Mouse (Mus musculus) gastrocnemius, postnatal 14 days (tissue): ENCODE results near the gene H2afy. TPM values are rescaled to one million over a fixed set of nuclear protein-coding genes. Genes with fewer than 3 reads are reported as not detected.
A peak's percentile ranks its signal among the peaks of the same experiment; 100 is the strongest.

Experiments used
- DNase-seq: peaks from one replicate; pipeline ENCODE4 v3.0.0; 2021; ENCODE audit warnings: mixed read lengths
- intact Hi-C: fragments of 180-260 bp; cut with DNase I; formaldehyde crosslinking; loops from one replicate; pipeline ENCODE4 v1.15.1; 2025; ENCODE audit warnings: low total_unique reads
- total RNA-seq, 2 experiments: library from RNA; stranded (reverse); gene quantifications; 2 replicates each; pipeline ENCODE4 v1.2.3; 2021

H2afy gene
- total RNA-seq, 2 experiments from 2014 or later, result 60.8 to 61.3 TPM

DNA sequence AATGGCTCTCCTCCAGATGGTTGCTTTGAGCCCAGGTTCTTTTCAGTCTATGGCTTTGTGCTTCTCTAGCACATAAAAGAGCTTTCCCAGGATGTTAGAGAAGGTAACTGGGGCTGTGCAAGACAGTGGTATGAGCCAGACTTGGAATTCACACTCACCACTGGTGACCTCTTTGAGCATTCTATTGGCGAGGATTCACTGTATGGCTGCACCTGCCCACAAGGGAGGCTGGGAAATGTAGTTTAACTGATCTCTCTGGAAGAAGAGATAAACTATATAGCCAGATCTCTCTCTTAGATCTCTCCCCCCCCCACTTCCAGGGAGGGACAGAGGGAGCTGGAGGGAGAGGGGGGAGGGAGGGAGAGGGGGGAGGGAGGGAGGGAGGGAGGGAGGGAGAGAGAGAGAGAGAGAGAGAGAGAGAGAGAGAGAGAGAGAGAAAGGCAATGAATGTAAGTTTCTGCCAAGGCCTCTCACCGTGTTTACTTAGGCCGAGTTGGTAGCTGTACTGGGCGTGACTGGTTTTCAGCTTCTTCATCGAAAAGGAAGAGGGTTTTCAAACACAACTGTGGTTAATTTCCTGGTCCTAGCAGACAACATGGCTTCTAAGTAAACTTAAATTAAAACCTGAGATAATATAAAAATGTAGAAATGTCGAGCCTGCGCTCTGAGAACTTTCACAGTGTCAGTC, 16.8 kb upstream of the H2afy start:
- DNase-seq, result no peak
- intact Hi-C loops, result no loop called here

DNA sequence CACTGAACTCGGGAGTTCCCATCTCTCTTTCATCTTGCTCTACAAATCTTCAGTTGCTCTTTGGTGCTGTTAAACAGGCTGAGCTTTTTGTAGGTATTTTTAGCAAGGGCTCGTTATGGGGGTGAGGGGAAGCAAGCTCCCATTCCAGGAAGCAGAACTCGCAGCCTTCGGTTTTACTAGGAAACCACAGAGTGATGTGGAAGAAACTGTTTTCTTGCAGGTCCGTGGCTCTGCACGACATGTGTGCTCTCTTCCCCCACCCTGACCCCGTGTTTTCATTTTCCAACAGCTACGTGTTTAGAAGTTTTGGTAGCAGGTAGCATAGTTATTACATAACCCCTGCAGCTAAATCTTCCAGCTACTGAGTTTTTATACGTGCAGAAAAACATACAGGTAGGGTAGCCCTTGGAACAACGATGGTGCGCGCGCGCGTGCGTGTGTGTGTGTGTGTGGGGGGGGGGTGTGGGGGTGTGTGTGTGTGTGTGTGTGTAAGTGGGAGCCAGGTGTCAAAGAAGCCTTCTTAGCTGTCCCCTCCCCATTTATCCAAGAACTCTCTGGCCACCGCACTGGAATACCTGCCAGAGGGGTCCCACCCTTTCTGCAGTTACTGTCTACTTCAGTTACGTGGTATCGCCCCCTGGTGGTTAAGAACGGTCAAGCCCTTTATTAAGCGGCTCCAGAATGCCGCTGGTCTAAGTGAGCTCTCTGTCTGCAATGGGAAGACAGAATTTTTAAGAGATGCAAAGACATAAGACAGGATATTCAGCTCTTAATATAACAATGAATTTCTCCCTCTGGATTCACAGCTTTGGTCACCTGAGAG, 15.5 kb upstream of the H2afy start:
- intact Hi-C loops, result no loop called here
- peak; percentile 60 for DNase-seq

GRCm38 (mm10) chr13:56145523-56145922, 9.4 kb upstream of the H2afy start:
- DNase-seq, result peak; percentile 49
- intact Hi-C loops, result no loop called here

- intact Hi-C loops, result loop anchor here (5.0 kb wide), 1 partner anchor 42 kb away; no protein-coding TSS in a partner anchor
- DNase-seq, result no peak
These were observed 7.9 kb upstream of the H2afy start for GRCm38 (mm10) chr13:56144021-56144420.

DNA sequence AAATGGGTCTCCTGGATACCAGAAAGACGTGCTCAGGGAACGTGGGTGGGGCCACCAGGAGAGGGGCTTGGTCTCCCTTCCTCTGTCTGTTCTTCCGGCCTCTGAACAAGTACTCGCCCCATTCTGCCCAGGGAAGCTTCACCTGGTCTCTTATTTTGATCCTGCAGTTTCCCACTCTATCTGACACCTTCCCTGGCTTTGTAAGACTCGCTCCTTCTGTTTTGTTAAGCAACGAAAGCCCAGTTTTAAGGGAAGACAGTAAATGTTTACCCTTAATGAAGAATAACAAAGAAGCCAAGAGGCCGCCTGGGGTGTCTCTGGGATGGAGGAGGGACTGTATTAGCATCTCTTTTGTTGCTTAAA, 7.0 kb upstream of the H2afy start:
- intact Hi-C loops, result loop anchor here (5.0 kb wide), 1 partner anchor 41 kb away; no protein-coding TSS in a partner anchor
- DNase-seq, result no peak

- DNase-seq, result no peak
- intact Hi-C loops, result loop anchor here (5.0 kb wide), 1 partner anchor 40 kb away; no protein-coding TSS in a partner anchor
These were observed 6.4 kb upstream of the H2afy start for GRCm38 (mm10) chr13:56142382-56143150.

GRCm38 (mm10) chr13:56139167-56139751, 3.1 kb upstream of the H2afy start:
- DNase-seq, result no peak
- intact Hi-C loops, result no loop called here

DNA sequence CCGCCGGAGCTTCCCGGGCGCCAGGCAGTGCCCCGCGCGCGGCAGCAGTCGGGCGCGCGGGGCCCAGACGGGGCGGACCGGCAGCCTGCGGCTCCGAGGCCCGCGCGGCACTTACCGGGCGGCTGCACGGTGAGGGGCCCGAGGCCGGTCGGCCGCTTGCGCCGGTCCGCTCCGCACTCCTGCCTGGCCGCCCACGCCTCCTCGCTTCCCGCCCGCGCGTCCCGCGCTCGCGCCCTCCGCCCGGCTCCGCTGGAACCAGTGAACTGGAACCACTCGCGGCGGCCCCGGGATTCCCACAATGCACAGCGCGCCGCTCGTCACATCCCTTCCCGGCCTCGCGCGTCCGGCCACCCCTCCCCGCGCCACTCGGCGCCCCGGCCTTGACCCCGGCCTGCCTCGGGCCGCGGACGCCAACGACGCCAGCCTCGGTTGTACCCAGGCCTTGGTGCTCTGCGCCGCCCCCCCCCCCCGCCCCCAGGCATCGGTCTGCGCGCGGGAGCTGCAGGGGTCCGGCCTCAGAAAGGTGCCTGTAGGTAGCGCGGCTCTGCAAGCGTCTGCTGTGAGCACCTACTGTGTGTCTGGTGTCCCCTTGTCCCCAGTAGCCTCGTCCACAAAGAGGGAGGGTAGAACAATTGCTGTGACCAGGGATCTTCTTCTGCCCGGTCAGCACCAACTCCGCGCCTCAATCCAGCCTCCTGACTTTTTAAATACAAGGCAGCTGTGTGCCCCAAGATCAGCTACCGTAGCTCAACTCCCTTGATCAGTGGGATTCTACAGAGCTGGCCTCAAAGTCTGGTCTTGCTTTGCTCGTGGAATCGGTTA, 719 bp downstream of the H2afy start:
- intact Hi-C loops, result no loop called here

GRCm38 (mm10) chr13:56134631-56135181, 1.5 kb downstream of the H2afy start:
- DNase-seq, result peak; percentile 47
- intact Hi-C loops, result no loop called here

More for the DNA sequence above, 719 bp downstream of the H2afy start:
- peak; percentile 92 for DNase-seq

DNA sequence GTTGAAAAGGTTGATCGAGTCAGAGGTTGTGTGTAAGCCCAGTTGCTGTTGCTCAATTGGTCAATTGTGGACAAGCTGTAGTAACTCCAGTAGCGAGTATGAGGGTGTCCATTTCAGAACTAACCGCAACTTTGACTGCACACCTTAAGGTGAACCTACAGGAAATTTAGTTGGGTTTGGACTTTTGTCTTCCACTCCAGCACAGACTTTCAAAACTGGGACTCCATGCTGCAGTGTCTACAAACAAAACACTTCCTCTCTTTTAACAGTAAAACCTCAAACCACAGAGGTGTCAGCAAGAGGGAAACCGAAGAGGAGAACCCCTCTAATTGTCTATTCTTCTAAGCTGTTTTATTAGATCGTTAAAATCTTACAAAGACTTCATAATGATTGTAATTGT, 2.1 kb downstream of the H2afy start:
- DNase-seq, result no peak
- intact Hi-C loops, result no loop called here

DNA sequence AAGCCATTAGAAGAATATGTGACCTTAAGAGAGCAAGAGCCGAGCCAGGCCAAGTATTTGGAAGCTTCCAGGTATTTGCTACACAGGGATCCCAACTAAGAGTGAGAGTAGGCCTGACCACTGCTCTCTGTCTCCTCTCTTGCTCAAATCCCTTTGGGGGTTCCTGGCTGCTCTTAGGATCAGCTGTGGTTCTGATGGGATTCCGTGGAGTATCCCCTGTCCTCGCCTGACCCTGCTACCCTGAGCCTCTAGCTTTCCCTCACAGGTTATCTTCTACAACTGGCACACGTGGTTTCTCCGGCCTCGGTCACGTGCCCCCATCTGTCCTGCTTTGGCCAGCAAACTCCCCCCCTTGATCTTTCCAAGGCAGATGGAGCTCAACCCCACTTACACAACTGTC, 3.2 kb downstream of the H2afy start:
- intact Hi-C loops, result no loop called here
- no peak for DNase-seq

- intact Hi-C loops, result no loop called here
- DNase-seq, result no peak
These were observed 3.7 kb downstream of the H2afy start for GRCm38 (mm10) chr13:56132326-56132936.

- intact Hi-C loops, result no loop called here
- DNase-seq, result no peak
These were observed 5.6 kb downstream of the H2afy start for GRCm38 (mm10) chr13:56130544-56130943.

DNA sequence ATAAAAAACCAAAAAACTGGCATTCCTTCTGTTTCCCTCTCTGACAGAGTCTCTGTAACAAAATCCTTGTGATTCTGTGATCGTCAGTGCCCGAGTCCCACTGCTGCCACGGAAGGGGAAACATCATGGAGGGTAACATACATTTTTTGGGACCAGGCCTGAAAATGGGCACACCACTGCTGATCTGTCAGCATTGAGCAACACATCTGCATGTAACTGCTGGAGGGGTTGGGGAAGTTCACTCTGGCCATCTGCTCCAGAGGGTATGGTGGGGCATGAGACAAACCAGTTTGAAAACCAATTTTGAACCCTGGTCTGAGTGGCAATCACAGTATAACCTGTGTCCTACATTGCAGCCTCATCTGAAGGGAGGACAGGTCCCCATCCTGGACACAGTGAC, 6.6 kb downstream of the H2afy start:
- DNase-seq, result no peak
- intact Hi-C loops, result no loop called here

- intact Hi-C loops, result no loop called here
- no peak for DNase-seq
These were observed 7.1 kb downstream of the H2afy start for GRCm38 (mm10) chr13:56129014-56129413.

GRCm38 (mm10) chr13:56125632-56126031, 10.5 kb downstream of the H2afy start:
- no peak for DNase-seq
- intact Hi-C loops, result no loop called here

DNA sequence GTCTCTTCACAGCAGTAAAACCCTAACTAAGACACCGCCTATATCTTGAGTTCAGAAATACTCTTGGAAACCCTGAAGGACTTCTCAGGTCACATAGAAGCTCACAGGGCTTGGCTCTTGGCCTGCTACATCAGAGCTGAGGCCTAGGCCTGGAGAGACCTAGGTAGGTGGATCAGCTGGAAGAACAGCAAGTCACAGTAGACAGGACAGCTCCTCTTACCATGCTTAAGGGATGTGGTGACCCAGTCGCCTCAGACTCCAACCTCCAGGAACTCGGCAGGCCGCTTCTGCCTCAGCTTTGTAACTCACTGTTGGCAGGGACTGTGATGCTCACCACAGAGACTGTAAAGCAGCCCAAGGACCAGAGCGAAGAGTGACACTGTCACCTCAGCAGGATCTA, 13.1 kb downstream of the H2afy start:
- DNase-seq, result no peak
- intact Hi-C loops, result no loop called here
